Comparison of ENCODE assay signal across 21 mouse cellular contexts in genomic region chr4:119512731-119513141, GRCm38 (mm10). TPM values are rescaled to one million over a fixed set of nuclear protein-coding genes. Genes with fewer than 3 reads are reported as not detected.
DNase-seq lines count a peak whose midpoint lies in the region; ATAC-seq and TF ChIP-seq lines count a peak whose summit lies in the region.
"Had no signal": no experiment of that assay in that cellular context is flagged by ENCODE, and none has a peak within 500 bp of the region (broad histone marks: within the 10 kb centered on the region; RNA-seq: fewer than 3 reads in every experiment).

No protein-coding gene starts in this region.

- H3K4me3 ChIP-seq in heart, embryonic 15.5 days: no peak overlapping the region
- no peak overlapping the region for H3K4me3 ChIP-seq in lung, postnatal 0 days (ENCODE audit: low read depth, low read length)
- no peak overlapping the region for H3K4me3 ChIP-seq in forebrain, embryonic 13.5 days
- H3K4me3 ChIP-seq: forebrain, embryonic 12.5 days; hindbrain, embryonic 15.5 days; limb, embryonic 13.5 days; midbrain, embryonic 15.5 days; stomach, embryonic 15.5 days had no signal

- ATAC-seq in heart, embryonic 15.5 days (replicated peaks; ENCODE audit: insufficient number of reproducible peaks, insufficient read depth, low FRiP score, low read depth): peak; percentile 93
- ATAC-seq in lung, postnatal 0 days: peak; percentile 94
- no peak for ATAC-seq in forebrain, embryonic 13.5 days
- ATAC-seq: intestine, postnatal 0 days; midbrain, embryonic 15.5 days had no signal

- H3K9me3 ChIP-seq in heart, embryonic 15.5 days (replicated peaks): no peaks in the 10 kb centered on the region
- H3K9me3 ChIP-seq in lung, postnatal 0 days (ENCODE audit: low read length): no peaks in the 10 kb centered on the region
- no peaks in the 10 kb centered on the region for H3K9me3 ChIP-seq in forebrain, embryonic 13.5 days (replicated peaks)
- H3K9me3 ChIP-seq: forebrain, embryonic 12.5 days; hindbrain, embryonic 15.5 days; limb, embryonic 13.5 days; midbrain, embryonic 15.5 days; stomach, embryonic 15.5 days had no signal

- WGBS in heart, embryonic 15.5 days: 11% methylated on average over 3 of the region's 3 CpGs
- WGBS in lung, postnatal 0 days: 26% methylated on average over 3 of the region's 3 CpGs
- 58% methylated on average over 3 of the region's 3 CpGs for WGBS in forebrain, embryonic 13.5 days

- intact Hi-C loops in heart, postnatal 25 days (cut with DNase I): no loop called here

- H3K36me3 ChIP-seq in heart, embryonic 15.5 days: no peaks in the 10 kb centered on the region
- no peaks in the 10 kb centered on the region for H3K36me3 ChIP-seq in lung, postnatal 0 days (ENCODE audit: insufficient read depth, low read length)
- no peaks in the 10 kb centered on the region for H3K36me3 ChIP-seq in forebrain, embryonic 13.5 days (ENCODE audit: poor library complexity, severe bottlenecking)
- H3K36me3 ChIP-seq: forebrain, embryonic 12.5 days; hindbrain, embryonic 15.5 days; limb, embryonic 13.5 days; midbrain, embryonic 15.5 days; stomach, embryonic 15.5 days had no signal

- H3K9ac ChIP-seq in heart, embryonic 15.5 days: no peak overlapping the region
- H3K9ac ChIP-seq in lung, postnatal 0 days (replicated peaks; ENCODE audit: low read depth): no peak overlapping the region
- H3K9ac ChIP-seq in forebrain, embryonic 13.5 days: no peak overlapping the region
- H3K9ac ChIP-seq: forebrain, embryonic 12.5 days; hindbrain, embryonic 15.5 days; limb, embryonic 13.5 days; liver, embryonic 14.5 days; midbrain, embryonic 15.5 days; stomach, embryonic 15.5 days had no signal

- DNase-seq in heart, adult 11 months: peak; percentile 92
- no peak for DNase-seq in heart, postnatal 25 days (ENCODE audit: low spot score)
- peak; percentile 71 for DNase-seq in lung, postnatal 0 days (ENCODE audit: low spot score)
- DNase-seq in urinary bladder, postnatal 4 days (ENCODE audit: low spot score in 2 of 2): no peak
- DNase-seq in gastrocnemius, postnatal 25 days: no peak
- no peak for DNase-seq in kidney, postnatal 36 days
- DNase-seq: adrenal gland, postnatal 10 days; cerebellum, adult 11 months; cerebellum, postnatal 14 days; kidney, postnatal 10 days had no signal

- TF ChIP-seq EP300 in lung, postnatal 0 days (IDR thresholded peaks at IDR 0.05): no peak

- no peaks in the 10 kb centered on the region for H3K27me3 ChIP-seq in heart, embryonic 15.5 days
- no peaks in the 10 kb centered on the region for H3K27me3 ChIP-seq in lung, postnatal 0 days (replicated peaks; ENCODE audit: insufficient read depth, low read length)
- no peaks in the 10 kb centered on the region for H3K27me3 ChIP-seq in forebrain, embryonic 13.5 days
- H3K27me3 ChIP-seq: forebrain, embryonic 12.5 days; hindbrain, embryonic 15.5 days; limb, embryonic 13.5 days; stomach, embryonic 15.5 days had no signal

- H3K4me2 ChIP-seq in heart, embryonic 15.5 days: peak overlapping the region; percentile 43
- H3K4me2 ChIP-seq in lung, postnatal 0 days (replicated peaks; ENCODE audit: low read depth, low read length): no peak overlapping the region
- H3K4me2 ChIP-seq in forebrain, embryonic 13.5 days: no peak overlapping the region
- H3K4me2 ChIP-seq: forebrain, embryonic 12.5 days; hindbrain, embryonic 15.5 days; limb, embryonic 13.5 days; midbrain, embryonic 15.5 days; stomach, embryonic 15.5 days had no signal

- TF ChIP-seq CTCF in lung, postnatal 0 days (IDR thresholded peaks at IDR 0.05): no peak

- peaks cover 16% of the 10 kb centered on the region for H3K4me1 ChIP-seq in heart, embryonic 15.5 days (replicated peaks)
- H3K4me1 ChIP-seq in lung, postnatal 0 days (ENCODE audit: insufficient read depth, low read depth, low read length): peaks cover 5% of the 10 kb centered on the region; the same call in 1 of the 2 replicates
- no peaks in the 10 kb centered on the region for H3K4me1 ChIP-seq in forebrain, embryonic 13.5 days
- H3K4me1 ChIP-seq: forebrain, embryonic 12.5 days; hindbrain, embryonic 15.5 days; limb, embryonic 13.5 days; midbrain, embryonic 15.5 days; stomach, embryonic 15.5 days had no signal

- peak overlapping the region; percentile 85 for H3K27ac ChIP-seq in heart, embryonic 15.5 days
- H3K27ac ChIP-seq in lung, postnatal 0 days (ENCODE audit: low read length): no peak overlapping the region
- no peak overlapping the region for H3K27ac ChIP-seq in forebrain, embryonic 13.5 days
- H3K27ac ChIP-seq: forebrain, embryonic 12.5 days; hindbrain, embryonic 15.5 days; limb, embryonic 13.5 days; liver, embryonic 14.5 days; midbrain, embryonic 15.5 days; stomach, embryonic 15.5 days had no signal

RNA-seq across cellular contexts. Expression of gene Rimkla, which starts 20.3 kb away (rescaled TPM):
- total RNA-seq in heart, postnatal 25 days (2021): under 1 TPM; 0.31 to 0.67 TPM
- 4.1 and 4.2 TPM in 2 replicates for polyA plus RNA-seq in heart, embryonic 15.5 days (2015; fragmentation: Nextera tagmentation; extraction: Ambion mirVana)
- polyA plus RNA-seq in lung, postnatal 0 days (2015; fragmentation: Nextera tagmentation; extraction: Ambion mirVana): 0.30 and 0.31 TPM in 2 replicates
- total RNA-seq in gastrocnemius, postnatal 25 days (2021): not detected
- 12.2 and 12.6 TPM in 2 replicates for polyA plus RNA-seq in forebrain, embryonic 13.5 days (2015; fragmentation: Nextera tagmentation; extraction: Ambion mirVana)
- total RNA-seq: megakaryocyte, adult 5-6 weeks; MEL had no signal

RNA-seq across cellular contexts. Expression of gene Foxj3, which starts 24.1 kb away (rescaled TPM):
- total RNA-seq in heart, postnatal 25 days (2021): 10 to 100 TPM; 30.6 to 34.9 TPM
- 20.6 and 21.8 TPM in 2 replicates for polyA plus RNA-seq in heart, embryonic 15.5 days (2015; fragmentation: Nextera tagmentation; extraction: Ambion mirVana)
- 10.1 and 11.6 TPM in 2 replicates for polyA plus RNA-seq in lung, postnatal 0 days (2015; fragmentation: Nextera tagmentation; extraction: Ambion mirVana)
- 10 to 100 TPM; 18.6 to 26.1 TPM for total RNA-seq in gastrocnemius, postnatal 25 days (2021)
- polyA plus RNA-seq in forebrain, embryonic 13.5 days (2015; fragmentation: Nextera tagmentation; extraction: Ambion mirVana): 23.8 and 25.4 TPM in 2 replicates

RNA-seq across cellular contexts. Expression of gene Frg2f1, which starts 26.6 kb away (rescaled TPM):
- total RNA-seq in heart, postnatal 25 days (2021): 1 to 10 TPM; 5.4 to 5.5 TPM
- 3.3 and 4.3 TPM in 2 replicates for polyA plus RNA-seq in heart, embryonic 15.5 days (2015; fragmentation: Nextera tagmentation; extraction: Ambion mirVana)
- 5.9 TPM in 2 replicates for polyA plus RNA-seq in lung, postnatal 0 days (2015; fragmentation: Nextera tagmentation; extraction: Ambion mirVana)
- 1 to 10 TPM; 4.3 TPM for total RNA-seq in gastrocnemius, postnatal 25 days (2021)
- 4.8 TPM in 2 replicates for polyA plus RNA-seq in forebrain, embryonic 13.5 days (2015; fragmentation: Nextera tagmentation; extraction: Ambion mirVana)

Comparison
In these comparisons a context has a peak if more than half of its experiments do, and no peak if none do; other contexts are left out.
1. DNase-seq: peak in heart, adult 11 months (single experiment) and lung, postnatal 0 days (single experiment); none in heart, postnatal 25 days (single experiment), urinary bladder, postnatal 4 days (0 of 2), gastrocnemius, postnatal 25 days (single experiment) and kidney, postnatal 36 days (0 of 2).